Mouse (Mus musculus) inflammation-experienced regulatory T-cells, adult 6 months (primary cell): ENCODE measurements around the gene Reep1. TPM values are rescaled to one million over a fixed set of nuclear protein-coding genes. Genes with fewer than 3 reads are reported as not detected.

ENCODE experiments used
- polyA plus RNA-seq, 3 experiments: library from polyadenylated mRNA; unstranded; fragments of 100-300 nt; shearing (Covaris generic); gene quantifications; one replicate each; pipeline ENCODE4 v1.2.1; 2017

Reep1 gene
- polyA plus RNA-seq, 3 experiments from 2014 or later: 0.55 to 0.59 TPM; not detected in 1

Other genes with a start within 250 kb of the Reep1 start
- gene Rnf103, start 213.7 kb upstream of the Reep1 start, polyA plus RNA-seq: 1 to 10 TPM; 3.6 to 6.5 (median 6.3) TPM
- 100 to 1,000 TPM in 1 of 3 experiments, 10 to 100 TPM in 2; 61.2 to 119 (median 95.4) TPM for gene Chmp3, start 163.8 kb upstream of the Reep1 start, polyA plus RNA-seq
- 10 to 100 TPM; 43.1 to 68.4 (median 46.4) TPM for gene Kdm3a, start 74.6 kb upstream of the Reep1 start, polyA plus RNA-seq
- 10 to 100 TPM; 61.2 to 73.9 (median 67.8) TPM for gene Mrpl35, start 119.4 kb downstream of the Reep1 start, polyA plus RNA-seq
- gene Immt, start 123.8 kb downstream of the Reep1 start, polyA plus RNA-seq: 100 to 1,000 TPM; 107 to 131 (median 127) TPM
- 10 to 100 TPM; 61.1 to 98.6 (median 94.1) TPM for gene Ptcd3, start 201.2 kb downstream of the Reep1 start, polyA plus RNA-seq
- 10 to 100 TPM; 13.8 to 27.4 (median 21.5) TPM for gene Polr1a, start 201.5 kb downstream of the Reep1 start, polyA plus RNA-seq